Mouse (Mus musculus) MEL (cell line): ENCODE results near the gene Fbxl7. TPM values are rescaled to one million over a fixed set of nuclear protein-coding genes. Genes with fewer than 3 reads are reported as not detected.

Experiments used
- DNase-seq: peaks from one replicate; pipeline ENCODE4 v3.0.0; 2011; ENCODE audit warnings: low read depth, low spot score
- H3K27ac ChIP-seq: 2 replicates; pipeline ENCODE4 v1.5.1; 2012; ENCODE audit warnings: low read depth, mild to moderate bottlenecking, control low read depth, low read length, moderate library complexity; ENCODE audit not compliant: control insufficient read depth
- H3K27me3 ChIP-seq, 2 experiments: fragments of 150-350 bp in 1 of 2; sonication (generic) in 1 of 2; 2 replicates each; pipeline ENCODE4 v1.6.1; 2012; ENCODE audit warnings: low read length in 2 of 2, mild to moderate bottlenecking in 2 of 2, improper control_type of control experiment in 1 of 2, moderate library complexity in 1 of 2; ENCODE audit not compliant: insufficient read depth in 2 of 2, control insufficient read depth in 1 of 2
- H3K36me3 ChIP-seq, 2 experiments: 2 replicates each; pipeline ENCODE4 v1.6.1; 2012 to 2014; ENCODE audit warnings: low read length in 2 of 2, improper control_type of control experiment in 1 of 2, inconsistent platforms in 1 of 2, mild to moderate bottlenecking in 1 of 2; ENCODE audit not compliant: insufficient read depth in 2 of 2, control insufficient read depth in 1 of 2
- H3K4me1 ChIP-seq, 2 experiments: fragments of 150-350 bp in 1 of 2; sonication (generic) in 1 of 2; 2 replicates each; pipeline ENCODE4 v1.6.1; 2012; ENCODE audit warnings: low read length in 2 of 2, improper control_type of control experiment in 1 of 2, mild to moderate bottlenecking in 1 of 2; ENCODE audit not compliant: insufficient read depth in 2 of 2, control insufficient read depth in 1 of 2
- H3K4me3 ChIP-seq, 2 experiments: fragments of 150-350 bp in 1 of 2; sonication (generic) in 1 of 2; 2 replicates each; pipeline ENCODE4 v1.5.1; 2012; ENCODE audit warnings: low read depth in 2 of 2, low read length in 2 of 2, mild to moderate bottlenecking in 2 of 2, moderate library complexity in 2 of 2, control low read depth in 1 of 2, improper control_type of control experiment in 1 of 2; ENCODE audit not compliant: control insufficient read depth in 1 of 2, insufficient read depth in 1 of 2
- H3K79me2 ChIP-seq: 2 replicates; pipeline ENCODE4 v1.6.1; 2012; ENCODE audit warnings: mild to moderate bottlenecking, low read length, moderate library complexity; ENCODE audit not compliant: control insufficient read depth, poor library complexity, insufficient read depth
- H3K9ac ChIP-seq: 2 replicates; pipeline ENCODE4 v1.6.1; 2012; ENCODE audit warnings: low read depth, mild to moderate bottlenecking, control low read depth, low read length, moderate library complexity; ENCODE audit not compliant: control insufficient read depth, poor library complexity, severe bottlenecking
- H3K9me3 ChIP-seq: fragments of 150-350 bp; sonication (generic); replicated peaks from 2 replicates; pipeline ENCODE4 v1.6.1; 2012; ENCODE audit warnings: mild to moderate bottlenecking, low read length, improper control_type of control experiment, moderate library complexity; ENCODE audit not compliant: insufficient read depth
- BHLHE40 ChIP-seq: IDR thresholded peaks from 2 replicates; pipeline ENCODE4 v1.6.1; 2012; ENCODE audit warnings: low read depth, mild to moderate bottlenecking, inconsistent platforms, low read length, improper control_type of control experiment, borderline replicate concordance
- CHD2 ChIP-seq: IDR thresholded peaks from 2 replicates; pipeline ENCODE4 v1.6.1; 2011; ENCODE audit warnings: low read length, improper control_type of control experiment
- CTCF ChIP-seq, 3 experiments: IDR thresholded peaks in 2 of 3; conservative IDR thresholded peaks in 1 of 3; 2 replicates each; pipeline ENCODE4 v1.5.1; 2011 to 2012; ENCODE audit warnings: low read length in 3 of 3, low read depth in 2 of 3, mild to moderate bottlenecking in 2 of 3, improper control_type of control experiment in 1 of 3, inconsistent platforms in 1 of 3, mixed read lengths in 1 of 3, moderate library complexity in 1 of 3; ENCODE audit not compliant: control insufficient read depth in 1 of 3, insufficient read depth in 1 of 3, poor library complexity in 1 of 3, severe bottlenecking in 1 of 3
- ETS1 ChIP-seq: IDR thresholded peaks from 2 replicates; pipeline ENCODE4 v1.6.1; 2012; ENCODE audit warnings: low read depth, mild to moderate bottlenecking, inconsistent platforms, low read length, improper control_type of control experiment, moderate library complexity
- HCFC1 ChIP-seq: IDR thresholded peaks from 2 replicates; pipeline ENCODE4 v1.6.1; 2012; ENCODE audit warnings: low read depth, mild to moderate bottlenecking, inconsistent platforms, low read length, improper control_type of control experiment, moderate library complexity
- KAT2A ChIP-seq: conservative IDR thresholded peaks from 2 replicates; pipeline ENCODE4 v1.6.1; 2012; ENCODE audit warnings: low read depth, low read length, improper control_type of control experiment, inconsistent platforms
- MAZ ChIP-seq: IDR thresholded peaks from 2 replicates; pipeline ENCODE4 v1.6.1; 2012; ENCODE audit warnings: low read depth, mild to moderate bottlenecking, inconsistent platforms, low read length, improper control_type of control experiment
- NELFE ChIP-seq: IDR thresholded peaks from 2 replicates; pipeline ENCODE4 v1.6.1; 2011; ENCODE audit warnings: low read depth, low read length, improper control_type of control experiment
- NRF1 ChIP-seq: IDR thresholded peaks from 2 replicates; pipeline ENCODE4 v1.6.1; 2014; ENCODE audit warnings: low read depth, mild to moderate bottlenecking, inconsistent platforms, low read length, improper control_type of control experiment, moderate library complexity; ENCODE audit not compliant: poor library complexity, insufficient read depth, severe bottlenecking
- POLR2AphosphoS2 ChIP-seq: IDR thresholded peaks from 2 replicates; pipeline ENCODE4 v1.6.1; 2011; ENCODE audit warnings: low read length, improper control_type of control experiment
- TBP ChIP-seq: IDR thresholded peaks from 2 replicates; pipeline ENCODE4 v1.8.0; 2011; ENCODE audit warnings: low read depth, low read length, improper control_type of control experiment
- TCF12 ChIP-seq: IDR thresholded peaks from 2 replicates; pipeline ENCODE4 v1.6.1; 2014; ENCODE audit warnings: low read depth, mild to moderate bottlenecking, inconsistent platforms, low read length, improper control_type of control experiment, moderate library complexity
- UBTF ChIP-seq: IDR thresholded peaks from 2 replicates; pipeline ENCODE4 v1.6.1; 2012; ENCODE audit warnings: low read depth, mild to moderate bottlenecking, inconsistent platforms, low read length, improper control_type of control experiment, moderate library complexity, borderline replicate concordance; ENCODE audit not compliant: insufficient read depth
- USF2 ChIP-seq, 2 experiments: IDR thresholded peaks; 2 replicates each; pipeline ENCODE4 v1.6.1; 2011 to 2012; ENCODE audit warnings: improper control_type of control experiment in 2 of 2, low read length in 2 of 2, borderline replicate concordance in 1 of 2, inconsistent platforms in 1 of 2, low read depth in 1 of 2, mild to moderate bottlenecking in 1 of 2; ENCODE audit not compliant: insufficient read depth in 1 of 2
- ZC3H11A ChIP-seq: IDR thresholded peaks from 2 replicates; pipeline ENCODE4 v1.6.1; 2012; ENCODE audit warnings: low read depth, mild to moderate bottlenecking, inconsistent platforms, low read length, improper control_type of control experiment
- ZKSCAN1 ChIP-seq: IDR thresholded peaks from 2 replicates; pipeline ENCODE4 v1.6.1; 2012; ENCODE audit warnings: low read depth, mild to moderate bottlenecking, inconsistent platforms, low read length, improper control_type of control experiment, moderate library complexity
- ZMIZ1 ChIP-seq: IDR thresholded peaks from 2 replicates; pipeline ENCODE4 v1.6.1; 2012; ENCODE audit warnings: low read depth, mild to moderate bottlenecking, inconsistent platforms, low read length, improper control_type of control experiment, moderate library complexity
- polyA plus RNA-seq, 2 experiments: library from polyadenylated mRNA; stranded (reverse) in 1 of 2; unstranded in 1 of 2; fragments of >175 nt in 1 of 2; fragments of >200 nt in 1 of 2; gene quantifications; 2 replicates each; pipeline versions ENCODE4 v1.2.1 to v1.2.4; 2012; ENCODE audit warnings: low replicate concordance in 2 of 2, low read depth in 1 of 2; ENCODE audit not compliant: insufficient read length in 2 of 2, insufficient read depth in 1 of 2, missing spikeins in 1 of 2
- total RNA-seq: library from RNA; depleted of rRNA; stranded (reverse); fragments of 300-350 nt; gene quantifications from 2 replicates; pipeline ENCODE4 v1.2.3, GENCODE M21; 2012

The Fbxl7 gene
- total and polyA plus RNA-seq, 3 experiments, result not detected

DNA sequence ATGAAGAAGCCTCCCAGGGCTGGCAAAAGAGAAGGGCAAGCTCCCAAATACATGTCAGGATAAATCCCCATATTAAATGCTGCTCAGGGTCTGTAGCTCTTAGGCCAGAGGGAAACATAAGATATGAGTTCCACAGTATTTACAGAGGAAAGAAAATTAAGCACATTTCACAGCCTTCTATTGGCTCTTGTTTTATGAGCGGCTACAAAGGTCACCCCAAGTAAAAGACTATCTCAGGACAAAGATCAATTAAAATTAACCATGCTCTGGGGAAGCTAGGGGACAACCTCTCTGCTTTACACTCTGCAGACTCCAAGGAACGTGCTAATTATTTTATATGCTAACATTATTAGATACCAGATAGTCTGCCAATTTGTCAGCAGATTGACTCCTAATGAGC, 9.4 kb downstream of the Fbxl7 start:
- Histone ChIP-seq H3K4me1 (no peaks in the 10 kb centered on the region), H3K27me3 (no peaks in the 10 kb centered on the region), H3K36me3 (no peaks in the 10 kb centered on the region), H3K4me3 (no peak overlapping the region), H3K27ac (no peak overlapping the region), H3K79me2 (no peaks in the 10 kb centered on the region), H3K9ac (no peak overlapping the region)
- DNase-seq, result no peak
- TF ChIP-seq ZMIZ1 (no peak), BHLHE40 (no peak), TCF12 (no peak), TBP (no peak), UBTF (no peak), CHD2 (no peak)
- TF ChIP-seq, all 39 proteins: peak for 0
- H3K9me3 ChIP-seq, result no peaks in the 10 kb centered on the region

DNA sequence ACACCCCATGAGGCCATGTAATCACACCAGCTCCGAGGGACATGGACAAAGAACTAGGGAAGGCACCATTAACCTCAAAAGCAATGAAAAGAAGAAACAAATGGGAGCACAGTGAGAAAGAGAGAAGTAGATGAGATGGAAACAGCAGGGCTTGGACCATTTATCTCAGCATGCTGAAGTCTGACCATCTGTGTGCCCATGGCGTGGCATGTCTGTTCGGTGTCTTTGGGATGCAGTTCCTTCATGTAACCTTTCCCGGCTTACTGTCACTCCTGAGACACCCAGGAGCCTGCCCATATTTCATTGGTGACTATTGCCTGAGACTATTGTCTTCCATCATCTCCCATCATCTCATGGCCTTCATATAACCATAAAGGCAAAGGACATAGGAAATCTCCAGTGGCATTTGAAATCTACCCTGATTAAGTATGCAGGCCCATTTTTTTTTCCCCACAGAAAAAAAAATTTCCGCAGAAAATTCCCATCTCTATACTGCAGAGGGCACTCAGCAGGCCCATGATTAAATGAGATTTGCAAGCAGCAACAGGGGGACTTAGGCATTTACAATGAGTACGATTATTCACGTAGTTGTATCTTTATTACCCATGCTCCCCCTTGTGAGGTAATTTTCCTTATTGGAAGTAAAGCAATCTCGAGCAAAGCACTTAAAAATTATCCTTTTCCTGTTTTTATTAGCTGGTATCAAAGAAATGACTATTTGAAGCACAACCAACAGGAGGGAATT, 15.0 kb downstream of the Fbxl7 start:
- Histone ChIP-seq H3K36me3 (no peaks in the 10 kb centered on the region), H3K4me1 (no peaks in the 10 kb centered on the region), H3K27ac (no peak overlapping the region), H3K27me3 (no peaks in the 10 kb centered on the region), H3K9ac (no peak overlapping the region), H3K4me3 (no peak overlapping the region), H3K79me2 (no peaks in the 10 kb centered on the region), H3K9me3 (no peaks in the 10 kb centered on the region)
- no peak for TF ChIP-seq TBP
- no peak for TF ChIP-seq NELFE
- TF ChIP-seq MAZ, result no peak
- TF ChIP-seq CHD2, result no peak
- no peak for TF ChIP-seq POLR2AphosphoS2
- TF ChIP-seq ZKSCAN1, result no peak
- TF ChIP-seq ETS1, result no peak
- TF ChIP-seq CTCF (IDR thresholded peaks at IDR 0.05 in 2 of 3, conservative IDR thresholded peaks at IDR 0.05 in 1 of 3; ENCODE audit: control insufficient read depth in 1 of 3, insufficient read depth in 1 of 3, low read depth in 2 of 3, low read length in 3 of 3, poor library complexity in 1 of 3, severe bottlenecking in 1 of 3), result no peak
- no peak for TF ChIP-seq USF2 (IDR thresholded peaks at IDR 0.05; ENCODE audit: borderline replicate concordance in 1 of 2, insufficient read depth in 1 of 2, low read depth in 1 of 2, low read length in 2 of 2)
- no peak for TF ChIP-seq HCFC1
- no peak for TF ChIP-seq NRF1
- no peak for TF ChIP-seq ZC3H11A
- no peak for TF ChIP-seq KAT2A
- DNase-seq, result no peak
